Mouse (Mus musculus) cerebellum, adult 2 months (tissue): ENCODE results near the gene B3galt1.

Experiments used
- CTCF ChIP-seq: fragments of 200-500 bp; IDR thresholded peaks from 2 replicates; pipeline ENCODE4 v1.5.1; 2011; ENCODE audit warnings: low read depth, mild to moderate bottlenecking, control low read depth, low read length, moderate library complexity, borderline replicate concordance; ENCODE audit not compliant: insufficient read depth
- POLR2A ChIP-seq: fragments of 200-500 bp; IDR thresholded peaks from 2 replicates; pipeline ENCODE4 v1.6.1; 2011; ENCODE audit warnings: low read length, control low read depth, borderline replicate concordance; ENCODE audit not compliant: insufficient read depth

- TF ChIP-seq CTCF (no peak), POLR2A (no peak)
These were observed 282.1 kb downstream of the B3galt1 start for GRCm38 (mm10) chr2:67847806-67848205.
